Mouse (Mus musculus) stomach, embryonic 16.5 days (tissue): ENCODE measurements around the gene Dph5. TPM values are rescaled to one million over a fixed set of nuclear protein-coding genes. Genes with fewer than 3 reads are reported as not detected.
A peak's percentile ranks its signal among the peaks of the same experiment; 100 is the strongest.
"Not testable (repeated sequence)": the region's sequence is repeated elsewhere in the genome, so short reads cannot be mapped to it uniquely, and the experiment has no call there.

Source experiments
- ATAC-seq: fragments of 200-750 bp; cut with Nextera tagmentation; 2 replicates; pipeline ENCODE4 v1.8.0; 2017; ENCODE audit warnings: moderate number of reproducible peaks, moderate TSS enrichment; ENCODE audit not compliant: insufficient read depth, low FRiP score
- H3K27ac ChIP-seq: fragments of 300-500 bp; sonication (generic); 2 replicates; pipeline ENCODE4 v1.5.1; 2014; ENCODE audit warnings: low read length
- H3K27me3 ChIP-seq: fragments of 300-500 bp; sonication (generic); 2 replicates; pipeline ENCODE4 v1.6.1; 2014; ENCODE audit warnings: low read length, control low read depth, mixed read lengths; ENCODE audit not compliant: control insufficient read depth, insufficient read depth
- H3K36me3 ChIP-seq: fragments of 300-500 bp; sonication (generic); 2 replicates; pipeline ENCODE4 v1.6.1; 2014; ENCODE audit warnings: low read length; ENCODE audit not compliant: control insufficient read depth, insufficient read depth
- H3K4me1 ChIP-seq: fragments of 300-500 bp; sonication (generic); 2 replicates; pipeline ENCODE4 v1.6.1; 2014; ENCODE audit warnings: low read length, control low read depth, mixed read lengths; ENCODE audit not compliant: control insufficient read depth, insufficient read depth
- H3K4me2 ChIP-seq: fragments of 300-500 bp; sonication (generic); 2 replicates; pipeline ENCODE4 v1.6.1; 2014; ENCODE audit warnings: low read depth, low read length, mixed read lengths
- H3K4me3 ChIP-seq: fragments of 300-500 bp; sonication (generic); replicated peaks from 2 replicates; pipeline ENCODE4 v1.5.1; 2014; ENCODE audit warnings: mild to moderate bottlenecking, low read length
- H3K9ac ChIP-seq: fragments of 300-500 bp; sonication (generic); 2 replicates; pipeline ENCODE4 v1.6.1; 2014; ENCODE audit warnings: low read length
- H3K9me3 ChIP-seq: fragments of 300-500 bp; sonication (generic); replicated peaks from 2 replicates; pipeline ENCODE4 v1.6.1; 2016; ENCODE audit warnings: low read length, control low read depth; ENCODE audit not compliant: control insufficient read depth
- WGBS: fragments of 180-500 bp; shearing (Covaris S2); extraction: QIAGEN DNeasy Blood & Tissue Kit; methylation state at CpG from one replicate; pipeline ENCODE4 v1.1.7; 2014; 5-methylcytosine and 5-hydroxymethylcytosine counted together
- polyA plus RNA-seq: library from polyadenylated mRNA; unstranded; fragments of >200 nt; fragmentation: Nextera tagmentation; extraction: Ambion mirVana; gene quantifications from 2 replicates; pipeline ENCODE4 v1.2.1, GENCODE M21; 2015

The Dph5 gene
- polyA plus RNA-seq, 1 experiment from 2014 or later, result 31.9 TPM

- H3K27ac ChIP-seq, H3K36me3 ChIP-seq, H3K9me3 ChIP-seq, H3K4me1 ChIP-seq, H3K4me2 ChIP-seq, ATAC-seq, H3K27me3 ChIP-seq, H3K4me3 ChIP-seq, H3K9ac ChIP-seq: not testable (repeated sequence)
- 96% methylated on average over 10 of the region's 11 CpGs for WGBS
These were observed 19.8 kb downstream of the Dph5 start for GRCm38 (mm10) chr3:115907406-115907805.

GRCm38 (mm10) chr3:115924401-115925190 is 37.0 kb downstream of the Dph5 start:
- H3K4me1 ChIP-seq, result no peaks in the 10 kb centered on the region
- H3K9me3 ChIP-seq, result no peaks in the 10 kb centered on the region
- no peak overlapping the region for H3K4me2 ChIP-seq
- peak overlapping the region; percentile 53 for H3K27ac ChIP-seq
- 75% methylated on average over 4 of the region's 4 CpGs for WGBS
- no peaks in the 10 kb centered on the region for H3K27me3 ChIP-seq
- peaks cover 5% of the 10 kb centered on the region for H3K36me3 ChIP-seq
- no peak overlapping the region for H3K9ac ChIP-seq
- no peak overlapping the region for H3K4me3 ChIP-seq
- ATAC-seq, result peak; percentile 80

- Histone ChIP-seq H3K36me3 (peaks cover 5% of the 10 kb centered on the region), H3K4me2 (no peak overlapping the region), H3K27ac (no peak overlapping the region), H3K4me1 (no peaks in the 10 kb centered on the region), H3K27me3 (no peaks in the 10 kb centered on the region), H3K9me3 (no peaks in the 10 kb centered on the region), H3K4me3 (no peak overlapping the region), H3K9ac (no peak overlapping the region)
- ATAC-seq, result no peak
- WGBS, result 90% methylated on average over 8 of the region's 8 CpGs
These were observed 38.9 kb downstream of the Dph5 start for GRCm38 (mm10) chr3:115926531-115926930.

- Histone ChIP-seq H3K36me3 (no peaks in the 10 kb centered on the region; the same call in 1 of the 2 replicates), H3K9ac (no peak overlapping the region), H3K9me3 (no peaks in the 10 kb centered on the region), H3K4me3 (no peak overlapping the region), H3K27me3 (no peaks in the 10 kb centered on the region), H3K4me2 (no peak overlapping the region), H3K4me1 (no peaks in the 10 kb centered on the region), H3K27ac (no peak overlapping the region)
- ATAC-seq, result no peak
- 92% methylated on average over 6 of the region's 6 CpGs for WGBS
These were observed 44.1 kb downstream of the Dph5 start for GRCm38 (mm10) chr3:115931701-115932100.

- Histone ChIP-seq H3K9ac (no peak overlapping the region), H3K27ac (no peak overlapping the region), H3K9me3 (no peaks in the 10 kb centered on the region), H3K4me1 (no peaks in the 10 kb centered on the region), H3K4me2 (no peak overlapping the region), H3K27me3 (no peaks in the 10 kb centered on the region), H3K4me3 (no peak overlapping the region), H3K36me3 (no peaks in the 10 kb centered on the region; the same call in 1 of the 2 replicates)
- no peak for ATAC-seq
- WGBS, result 82% methylated on average over 18 of the region's 18 CpGs
These were observed 45.9 kb downstream of the Dph5 start for GRCm38 (mm10) chr3:115933293-115934186.

- Histone ChIP-seq H3K36me3 (peaks cover 3% of the 10 kb centered on the region; the same call in 1 of the 2 replicates), H3K27me3 (no peaks in the 10 kb centered on the region), H3K4me1 (no peaks in the 10 kb centered on the region), H3K9me3 (no peaks in the 10 kb centered on the region), H3K4me3 (no peak overlapping the region), H3K4me2 (no peak overlapping the region), H3K9ac (no peak overlapping the region), H3K27ac (no peak overlapping the region)
- ATAC-seq, result no peak
- 60% methylated on average over 4 of the region's 4 CpGs for WGBS
These were observed 49.3 kb downstream of the Dph5 start for GRCm38 (mm10) chr3:115936734-115937599.

- peaks cover 3% of the 10 kb centered on the region; the same call in 1 of the 2 replicates for H3K36me3 ChIP-seq
- 84% methylated on average over 10 of the region's 10 CpGs for WGBS
- H3K4me1 ChIP-seq, result no peaks in the 10 kb centered on the region
- no peak for ATAC-seq
- no peak overlapping the region for H3K9ac ChIP-seq
- no peaks in the 10 kb centered on the region for H3K27me3 ChIP-seq
- no peak overlapping the region for H3K27ac ChIP-seq
- H3K4me2 ChIP-seq, result no peak overlapping the region
- H3K9me3 ChIP-seq, result no peaks in the 10 kb centered on the region
- H3K4me3 ChIP-seq, result no peak overlapping the region
These were observed 50.2 kb downstream of the Dph5 start for GRCm38 (mm10) chr3:115937807-115938206.

GRCm38 (mm10) chr3:115940510-115940909 is 52.9 kb downstream of the Dph5 start:
- Histone ChIP-seq H3K27ac (no peak overlapping the region), H3K36me3 (0 out of 2 replicates have a peak, but pooled peaks cover 3% of the 10 kb centered on the region), H3K9me3 (no peaks in the 10 kb centered on the region), H3K9ac (no peak overlapping the region), H3K4me3 (no peak overlapping the region), H3K4me1 (no peaks in the 10 kb centered on the region), H3K4me2 (no peak overlapping the region), H3K27me3 (no peaks in the 10 kb centered on the region)
- WGBS, result 88% methylated on average over 4 of the region's 4 CpGs
- ATAC-seq, result no peak
